Mouse (Mus musculus): Measurements from ENCODE around the gene Serpinb1b.
"Not testable (repeated sequence)": the region's sequence is repeated elsewhere in the genome, so short reads cannot be mapped to it uniquely, and the experiment has no call there.

The Serpinb1b gene

DNA sequence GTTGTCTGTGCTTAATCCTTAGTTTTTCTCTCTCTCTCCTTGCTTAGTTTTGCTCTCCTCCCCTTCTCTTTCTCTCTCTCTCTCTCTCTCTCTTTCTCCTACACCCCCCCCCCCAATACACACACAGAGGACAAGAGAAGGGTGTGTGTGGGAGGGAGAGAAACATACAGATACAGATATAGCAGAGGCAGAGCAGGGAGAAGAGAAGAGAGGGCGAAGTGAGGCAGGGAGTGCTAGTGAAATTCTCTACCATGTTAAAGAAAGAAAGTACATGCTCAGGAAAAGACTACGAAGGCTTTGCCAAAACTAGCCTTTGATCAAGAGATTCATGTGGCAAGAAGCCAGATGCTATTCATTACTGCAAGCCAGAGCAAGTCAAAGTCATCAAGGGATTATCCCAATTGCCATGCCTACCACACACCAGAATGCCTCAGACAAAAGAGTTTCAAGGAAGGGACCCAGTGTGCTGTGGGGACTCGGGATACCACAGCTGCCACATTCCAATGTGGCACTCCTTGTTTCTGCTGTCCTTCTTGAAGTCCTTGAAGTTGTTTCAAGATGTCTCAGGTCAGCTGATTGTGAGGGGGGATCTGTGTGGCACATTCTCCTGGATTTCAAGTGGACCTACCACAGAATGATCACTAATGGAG lies at the start of gene Serpinb1b:
Serpinb1b (plus strand) TSS at position 520 of the 650 bp plus-strand sequence.
- peak; percentile 62 for ATAC-seq (ENCODE audit: low TSS enrichment)

DNA sequence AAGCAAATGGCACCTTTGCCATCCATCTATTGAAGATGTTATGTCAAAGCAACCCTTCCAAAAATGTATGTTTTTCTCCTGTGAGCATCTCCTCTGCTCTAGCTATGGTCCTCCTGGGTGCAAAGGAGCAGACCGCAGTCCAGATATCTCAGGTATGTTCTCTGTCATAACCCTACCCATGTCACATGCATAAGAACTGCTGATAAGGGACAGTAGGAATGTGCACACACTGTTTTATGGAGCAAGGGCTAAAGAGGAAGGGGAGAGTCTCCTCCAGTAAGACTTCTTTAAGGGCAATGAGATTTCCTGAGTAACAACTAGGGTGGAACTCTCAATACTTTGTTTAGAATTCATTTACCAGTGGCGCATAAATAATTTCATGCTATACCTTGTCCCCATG lies 48.9 kb upstream of the Serpinb1b start:
- ATAC-seq (ENCODE audit: low TSS enrichment) = not testable (repeated sequence)

DNA sequence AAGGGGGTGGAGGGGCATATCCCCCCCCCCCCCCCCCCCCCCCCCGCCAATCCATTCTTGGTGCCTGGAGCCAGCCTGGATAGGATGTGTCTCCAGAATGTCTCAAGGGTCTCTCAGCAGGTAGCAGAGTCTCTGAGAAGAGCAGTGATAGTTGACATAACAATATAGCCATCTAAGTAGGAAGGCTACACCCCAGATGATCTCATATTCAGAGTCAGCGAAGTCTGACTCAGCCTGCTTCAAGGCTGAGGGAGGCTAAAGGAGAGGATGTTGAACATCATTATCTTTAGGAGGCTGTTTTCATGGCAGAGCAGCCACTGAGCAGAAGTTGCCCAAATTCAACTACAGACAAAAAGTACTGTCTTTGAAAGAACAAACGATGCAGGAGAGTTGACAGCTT lies 48.1 kb upstream of the Serpinb1b start:
- no peak for ATAC-seq (ENCODE audit: low TSS enrichment)

DNA sequence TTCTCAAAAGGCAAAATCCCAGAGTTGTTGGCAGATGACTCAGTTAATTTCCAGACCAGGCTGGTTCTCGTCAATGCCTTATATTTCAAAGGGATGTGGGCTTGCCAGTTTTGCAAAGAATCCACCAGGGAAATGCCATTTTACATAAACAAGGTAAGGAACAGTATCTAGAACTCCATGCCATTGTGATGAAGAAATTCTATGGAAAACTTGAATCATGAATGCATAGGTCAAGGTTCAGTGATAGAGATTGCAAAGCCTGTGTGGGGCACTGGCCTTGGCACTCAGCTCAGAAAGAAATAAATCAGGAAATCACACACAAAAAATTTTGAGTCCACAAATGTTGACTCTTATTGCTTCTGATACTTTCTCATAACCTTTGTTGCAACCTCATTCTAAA lies 42.9 kb upstream of the Serpinb1b start:
- no peak for ATAC-seq (ENCODE audit: low TSS enrichment)

DNA sequence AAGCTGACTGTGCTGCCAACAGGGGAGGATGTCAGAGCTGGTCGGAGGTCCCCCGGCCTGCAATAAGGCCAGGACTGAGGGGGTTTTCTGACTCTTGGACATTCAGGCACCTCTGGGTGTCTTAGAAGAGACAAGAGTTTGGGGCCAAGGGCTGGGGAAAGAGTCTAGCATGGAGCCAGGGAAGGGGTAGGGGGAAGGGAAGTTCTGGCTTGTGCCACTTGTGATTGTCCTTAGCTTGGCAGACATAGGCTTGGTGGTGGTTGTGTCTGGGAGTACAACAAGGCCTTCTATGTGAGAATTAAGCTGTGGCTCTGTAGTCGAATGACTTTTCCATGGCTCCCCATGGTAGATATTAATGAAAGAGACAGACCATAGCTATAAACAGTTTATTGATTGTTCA lies 34.8 kb upstream of the Serpinb1b start:
- ATAC-seq (ENCODE audit: low TSS enrichment) = no peak

DNA sequence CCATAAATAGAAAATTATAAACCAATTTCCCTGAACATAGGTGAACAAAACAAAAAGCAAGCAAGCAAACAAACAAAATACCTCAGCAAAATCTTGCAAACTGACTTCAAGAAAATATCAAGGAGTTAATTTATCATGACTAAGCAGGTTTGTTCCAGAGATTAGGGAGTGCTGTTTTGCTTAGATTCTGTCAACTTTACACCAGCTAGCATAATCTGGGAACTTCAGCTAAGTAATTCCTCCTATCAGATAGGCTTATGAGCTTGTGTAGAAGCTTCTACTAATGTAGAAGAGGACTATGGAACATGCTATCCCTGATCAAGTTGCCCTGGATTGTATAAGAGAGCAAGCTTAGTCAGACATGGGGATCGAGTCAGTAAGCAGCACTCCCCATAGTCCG lies 31.1 kb upstream of the Serpinb1b start:
- no peak for ATAC-seq (ENCODE audit: low TSS enrichment)

DNA sequence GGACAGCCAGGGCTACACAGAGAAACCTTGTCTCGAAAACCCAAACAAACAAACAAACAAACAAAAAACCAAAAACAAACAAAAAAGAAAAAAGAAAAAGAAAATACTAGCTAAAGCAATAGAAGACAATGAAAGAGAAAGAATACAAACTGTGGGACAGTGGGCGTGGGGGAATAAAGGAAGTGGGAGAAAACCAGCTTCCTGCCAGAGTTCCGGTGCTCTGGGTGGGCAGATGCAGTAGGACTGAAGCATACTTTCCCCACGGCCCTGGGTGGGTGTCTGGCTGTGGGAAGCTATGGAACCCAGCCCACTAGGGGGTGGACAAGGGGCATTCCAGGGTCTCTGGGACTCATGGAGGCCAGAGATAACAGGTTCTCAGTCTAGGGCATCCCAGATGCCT lies 30.2 kb upstream of the Serpinb1b start:
- no peak for ATAC-seq (ENCODE audit: low TSS enrichment)

DNA sequence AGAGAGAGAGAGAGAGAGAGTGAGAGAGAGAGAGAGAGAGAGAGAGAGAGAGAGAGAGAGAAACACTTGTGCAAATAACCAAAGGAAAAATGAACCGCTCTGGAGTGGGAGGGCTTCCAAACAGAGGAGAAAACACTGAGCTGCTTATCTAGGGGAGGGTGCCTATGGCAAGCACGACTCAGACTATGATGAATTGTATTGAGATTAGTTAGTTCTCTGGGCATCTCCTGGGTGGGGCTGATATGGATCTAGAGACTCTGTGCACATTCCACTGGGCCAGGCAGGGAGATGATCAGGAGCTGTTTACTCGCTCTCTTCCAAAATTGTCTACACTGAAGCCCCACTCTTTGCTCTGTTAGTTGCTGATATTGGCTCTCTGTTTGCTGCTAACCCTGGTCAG lies 26.7 kb upstream of the Serpinb1b start:
- ATAC-seq (ENCODE audit: low TSS enrichment) = no peak

DNA sequence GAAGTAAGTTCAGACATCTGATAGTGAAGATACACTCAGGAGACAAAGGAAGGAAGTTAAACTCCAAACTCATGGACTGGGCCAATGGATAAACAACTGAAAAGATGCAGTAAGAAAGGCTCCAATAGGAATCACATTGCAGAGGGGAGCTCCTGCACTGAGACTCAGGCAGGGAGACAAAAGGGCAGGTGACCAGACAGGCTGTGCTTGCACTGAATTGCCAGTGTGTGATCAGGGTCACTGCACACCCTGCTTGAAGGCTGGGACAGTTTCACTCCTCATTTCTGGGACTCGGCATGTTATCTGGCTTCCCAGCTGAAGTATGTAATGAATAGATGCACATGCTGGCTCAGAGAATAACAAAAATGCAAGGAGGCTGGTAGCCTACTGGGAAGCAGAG lies 15.3 kb upstream of the Serpinb1b start:
- ATAC-seq (ENCODE audit: low TSS enrichment) = no peak

DNA sequence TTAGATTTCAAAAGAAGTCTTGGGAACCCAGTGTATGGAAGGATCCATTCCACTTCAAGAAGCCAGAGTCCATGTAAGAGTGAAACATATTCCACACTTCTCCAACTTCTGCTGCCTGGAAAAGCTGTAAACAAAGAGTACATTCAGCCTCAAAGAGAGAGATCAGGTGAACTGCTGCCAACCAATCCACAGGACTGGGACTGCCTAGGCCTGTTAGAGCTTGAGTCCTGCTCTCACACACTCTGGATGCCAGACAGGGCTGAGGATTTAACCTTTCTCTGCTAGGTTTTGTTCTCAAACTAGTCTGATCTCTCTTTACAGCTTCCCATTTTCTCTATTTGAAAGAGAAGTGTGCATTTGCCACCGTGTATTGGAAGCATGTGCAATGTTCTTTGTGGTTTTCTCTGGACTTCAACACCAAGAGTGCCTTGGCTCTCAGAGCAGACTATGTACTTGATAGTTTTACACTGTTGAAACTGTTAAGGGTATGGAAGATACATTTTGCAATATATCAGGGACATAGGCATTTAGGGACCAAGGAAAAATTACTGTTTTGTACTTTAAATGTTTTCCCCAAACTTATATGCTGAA lies 10.9 kb upstream of the Serpinb1b start:
- peak; percentile 27 for ATAC-seq (ENCODE audit: low TSS enrichment)

DNA sequence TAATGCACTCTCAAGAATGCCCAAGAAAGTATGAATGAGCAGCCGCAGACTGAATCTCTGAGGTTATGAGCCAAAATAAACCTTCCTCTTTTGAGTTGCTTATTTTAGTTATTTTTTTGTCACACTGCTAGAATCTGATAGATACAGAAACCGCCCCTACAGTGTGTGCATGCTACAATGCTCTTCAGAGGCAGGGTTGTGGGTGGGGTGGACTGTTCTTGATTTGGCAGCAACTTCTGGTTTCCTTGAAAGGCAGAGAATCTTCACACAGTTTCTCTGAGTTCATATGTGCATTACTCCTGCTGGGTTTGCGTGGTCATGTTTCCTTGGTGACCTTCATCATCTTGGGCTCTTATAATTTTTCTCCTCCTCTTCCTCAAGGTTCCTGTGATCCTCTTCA lies 10.2 kb upstream of the Serpinb1b start:
- peak; percentile 97 for ATAC-seq (ENCODE audit: low TSS enrichment)

DNA sequence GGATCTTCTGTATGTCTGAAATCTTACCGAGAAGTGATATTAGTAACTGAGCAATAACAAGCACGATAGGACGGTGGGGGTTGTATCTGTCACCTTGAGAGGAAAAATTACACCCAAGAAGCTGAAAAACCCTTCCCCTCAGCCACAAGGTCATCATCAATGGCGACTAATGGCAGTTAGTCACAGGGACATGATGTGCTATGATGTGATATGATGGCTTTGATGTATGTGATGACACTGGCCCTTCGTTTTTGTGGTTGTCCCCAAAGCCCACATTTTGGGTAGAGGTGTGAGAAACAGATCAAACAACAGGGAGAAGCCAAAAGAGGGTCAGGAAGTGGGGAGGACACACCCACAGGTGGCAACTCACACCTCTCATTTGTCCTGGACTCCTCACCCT lies 6.6 kb upstream of the Serpinb1b start:
- ATAC-seq (ENCODE audit: low TSS enrichment) = no peak

DNA sequence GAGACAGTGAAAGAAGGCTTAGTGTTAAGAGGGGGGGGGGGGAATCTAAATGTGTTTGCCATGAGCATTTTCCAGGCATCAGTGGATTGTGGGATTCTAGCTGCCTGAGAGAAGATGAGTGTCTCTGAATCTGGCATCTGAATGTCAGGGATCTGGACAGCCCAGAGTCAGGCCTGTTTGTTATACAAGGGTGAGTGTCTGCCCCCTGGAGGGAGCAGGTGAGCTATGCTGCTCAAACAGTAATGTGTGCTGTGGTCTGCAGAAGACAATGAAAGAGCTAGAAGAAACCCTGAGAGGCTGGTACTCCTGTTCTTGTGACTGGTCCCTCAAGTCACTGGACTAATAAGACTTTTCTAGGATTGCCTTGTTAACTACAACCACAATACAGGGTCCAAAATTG lies 4.3 kb upstream of the Serpinb1b start:
- peak; percentile 84 for ATAC-seq (ENCODE audit: low TSS enrichment)

DNA sequence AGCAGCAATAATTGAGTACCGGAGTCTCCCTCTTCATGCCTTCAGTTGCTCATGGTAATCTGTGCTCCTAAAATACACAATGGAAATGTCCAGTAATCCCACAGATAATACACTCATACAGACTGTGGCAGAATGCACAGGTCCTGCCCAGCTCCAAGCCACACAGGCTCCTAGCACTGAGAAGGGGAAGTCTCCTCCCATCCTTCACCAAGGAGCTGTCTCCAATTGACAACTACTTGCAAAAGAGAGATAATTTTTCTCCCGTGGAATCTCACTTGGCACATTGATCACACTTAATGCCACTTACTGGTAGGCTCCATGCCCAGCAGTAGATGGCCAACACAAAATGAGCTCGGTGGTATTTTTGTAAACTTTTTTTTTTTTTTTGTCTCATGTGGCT lies 2.1 kb upstream of the Serpinb1b start:
- ATAC-seq (ENCODE audit: low TSS enrichment) = no peak

DNA sequence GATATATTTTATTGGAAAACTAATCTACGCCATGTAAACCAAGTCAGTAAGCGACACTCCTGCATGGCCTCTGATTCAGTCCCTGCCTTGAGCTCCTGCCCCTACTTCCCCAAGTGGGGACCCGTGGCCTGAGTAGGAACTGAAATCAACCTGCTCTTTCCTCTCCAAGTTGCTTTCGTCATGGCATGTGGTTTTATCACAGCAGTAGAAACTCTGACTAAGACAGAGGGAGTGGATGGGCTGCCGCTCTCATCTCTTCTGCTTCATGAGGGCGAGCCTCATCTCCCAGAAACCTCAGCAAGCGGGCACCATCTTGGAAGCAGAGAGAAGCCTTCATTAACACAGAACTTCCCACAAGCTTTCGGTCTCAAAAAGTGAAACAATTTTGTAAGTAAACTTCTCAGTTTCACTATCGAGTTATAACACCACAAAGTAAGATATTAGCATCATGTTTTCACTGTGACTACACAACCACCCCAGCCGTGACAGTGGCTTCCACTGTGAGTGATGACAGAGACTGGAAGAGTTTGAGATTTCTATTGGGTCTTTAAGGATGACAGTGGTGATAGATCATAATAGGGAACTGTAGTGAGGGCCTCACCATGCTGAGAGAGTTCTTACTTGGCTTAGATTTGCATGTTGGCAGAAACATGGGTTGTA lies 1.2 kb upstream of the Serpinb1b start:
- ATAC-seq (ENCODE audit: low TSS enrichment) = no peak

DNA sequence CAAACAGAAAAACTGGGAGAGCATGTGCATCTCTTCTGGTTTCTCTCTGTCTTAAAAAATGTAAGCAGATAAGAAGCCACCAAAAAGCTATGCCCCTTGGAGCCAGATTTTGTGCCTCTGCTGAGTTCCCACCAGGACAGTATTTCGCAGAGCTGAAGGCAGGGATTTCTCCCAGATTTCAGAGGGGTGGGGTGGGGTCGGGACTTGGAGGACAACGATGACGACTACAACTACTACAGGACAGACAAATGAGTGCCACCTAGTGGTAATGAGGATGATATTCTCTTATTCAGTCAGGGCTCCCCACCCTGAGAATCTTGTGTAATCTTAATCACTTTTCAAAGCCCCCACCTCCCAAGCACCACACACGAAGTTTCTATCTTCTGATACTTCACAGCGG lies 1.0 kb downstream of the Serpinb1b start:
- ATAC-seq (ENCODE audit: low TSS enrichment) = peak; percentile 78

DNA sequence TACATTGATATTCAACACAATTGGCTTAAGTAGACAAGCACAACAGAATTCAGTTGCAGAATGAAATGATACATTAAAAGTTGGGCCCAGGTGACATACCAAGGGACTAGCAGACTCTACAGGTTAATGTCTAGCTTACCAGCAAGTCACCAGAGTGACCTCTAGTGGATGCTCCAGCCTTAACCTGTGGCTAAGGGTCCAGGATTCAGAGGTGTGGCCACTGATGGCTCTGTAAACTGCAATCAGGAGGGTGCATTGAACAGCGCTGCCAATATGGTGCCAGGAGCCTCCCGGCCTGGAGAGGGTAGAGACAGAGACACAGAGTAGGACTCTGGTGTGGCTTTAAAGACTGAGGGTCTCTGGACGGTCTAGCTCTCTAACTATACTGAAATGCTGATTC lies 2.0 kb downstream of the Serpinb1b start:
- ATAC-seq (ENCODE audit: low TSS enrichment) = no peak

DNA sequence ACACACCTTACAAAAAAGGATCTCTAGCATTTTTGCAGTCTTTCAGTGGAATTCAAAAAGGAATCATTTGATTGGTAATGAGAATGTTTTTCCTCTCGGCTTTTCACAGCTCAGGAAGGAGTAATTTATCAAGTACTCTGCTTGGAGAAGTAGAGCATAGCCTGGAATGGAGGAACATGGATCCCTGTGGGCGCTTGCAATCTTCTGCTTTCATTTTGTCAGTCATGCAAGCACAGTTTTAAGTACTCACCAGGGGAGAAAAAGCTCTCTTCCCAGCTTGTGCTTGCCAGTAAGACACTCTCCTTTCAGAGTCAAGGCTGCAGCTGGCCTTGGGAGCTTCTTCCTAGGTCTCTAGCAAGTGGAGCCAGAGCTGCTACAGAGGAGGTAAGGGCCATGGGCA lies 5.5 kb downstream of the Serpinb1b start:
- ATAC-seq (ENCODE audit: low TSS enrichment) = peak; percentile 11; the same call in 1 of the 2 replicates

DNA sequence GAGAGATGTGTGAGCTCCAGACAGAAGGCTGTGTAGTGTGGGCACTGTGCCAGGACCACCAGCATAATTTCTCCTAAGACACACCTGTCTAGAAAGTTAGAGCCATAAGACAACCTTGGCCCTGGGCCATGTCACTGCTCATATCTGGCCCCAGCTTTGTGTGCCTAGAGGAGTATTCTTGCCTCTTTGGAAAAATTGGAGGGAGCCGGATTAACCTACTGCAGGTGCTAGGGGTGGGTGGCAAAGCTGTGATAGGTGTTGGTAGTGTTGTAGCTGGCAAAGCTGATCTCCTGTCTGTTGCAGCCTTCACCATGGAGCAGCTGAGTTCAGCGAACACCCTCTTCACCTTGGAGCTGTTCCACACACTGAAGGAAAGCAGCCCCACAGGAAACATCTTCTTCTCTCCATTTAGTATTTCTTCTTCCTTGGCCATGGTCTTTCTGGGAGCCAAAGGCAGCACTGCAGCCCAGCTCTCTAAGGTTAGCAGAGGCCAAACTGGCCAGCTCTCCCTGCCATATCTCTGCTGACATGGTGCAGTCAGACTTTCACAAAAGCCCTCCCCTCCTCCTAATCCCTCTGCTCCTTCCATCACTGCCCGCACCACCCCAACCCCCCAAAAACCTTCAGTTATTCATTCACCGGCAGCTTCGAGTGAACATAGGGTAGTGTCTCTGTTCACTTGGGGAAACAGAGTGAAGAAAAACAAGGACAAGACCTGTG lies 6.8 kb downstream of the Serpinb1b start:
- peak; percentile 42 for ATAC-seq (ENCODE audit: low TSS enrichment)

DNA sequence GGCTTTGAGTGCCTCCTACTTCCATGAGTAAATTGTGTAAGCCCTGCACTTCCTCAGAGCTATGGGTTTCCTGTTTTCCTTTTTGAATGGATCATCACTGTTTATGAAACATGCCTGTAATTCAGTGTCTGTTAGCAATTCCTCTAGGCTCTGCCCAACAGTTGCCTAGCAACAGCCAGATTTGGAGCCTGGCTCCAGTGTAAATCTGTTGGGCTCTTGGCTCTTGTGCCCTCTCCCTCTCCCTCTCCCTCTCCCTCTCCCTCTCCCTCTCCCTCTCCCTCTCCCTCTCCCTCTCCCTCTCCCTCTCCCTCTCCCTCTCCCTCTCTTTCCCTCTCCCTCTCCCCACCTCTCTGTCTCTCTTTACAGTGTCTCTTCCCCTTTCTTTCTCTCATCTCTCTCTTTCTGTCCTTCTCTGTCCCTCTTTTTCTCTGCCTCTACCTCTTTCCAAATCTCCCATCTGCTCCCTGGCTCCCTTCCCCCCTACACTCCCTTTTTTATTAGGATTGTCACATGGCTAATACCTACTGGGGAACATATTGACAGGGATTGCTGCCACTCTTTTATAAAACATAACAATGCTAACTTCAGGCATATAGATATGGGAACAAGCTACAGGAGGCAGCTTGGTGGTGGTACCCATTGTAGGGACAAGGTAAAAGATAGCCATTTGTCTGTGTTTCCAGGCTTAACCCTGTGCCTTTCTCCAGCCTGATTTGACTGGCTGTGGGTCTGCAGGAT lies 7.5 kb downstream of the Serpinb1b start:
- peak; percentile 83 for ATAC-seq (ENCODE audit: low TSS enrichment)

DNA sequence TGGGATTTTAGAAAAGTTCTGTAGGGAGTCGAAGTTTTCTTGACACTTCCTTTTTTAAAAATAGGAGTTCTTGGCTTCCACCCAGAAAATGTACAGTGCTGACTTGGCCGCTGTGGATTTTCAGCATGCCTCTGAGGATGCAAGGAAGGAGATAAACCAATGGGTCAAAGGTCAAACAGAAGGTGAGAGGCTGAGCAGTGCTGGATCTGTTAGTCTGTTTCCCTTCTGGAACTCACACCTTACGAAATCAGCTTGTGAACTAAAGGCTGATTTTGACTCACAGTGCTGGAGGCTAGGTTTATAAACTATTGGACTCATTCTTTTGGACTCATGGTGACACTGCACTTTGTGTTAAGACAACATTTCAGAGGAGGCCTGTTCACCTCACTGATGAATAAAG lies 11.2 kb downstream of the Serpinb1b start:
- no peak for ATAC-seq (ENCODE audit: low TSS enrichment)

DNA sequence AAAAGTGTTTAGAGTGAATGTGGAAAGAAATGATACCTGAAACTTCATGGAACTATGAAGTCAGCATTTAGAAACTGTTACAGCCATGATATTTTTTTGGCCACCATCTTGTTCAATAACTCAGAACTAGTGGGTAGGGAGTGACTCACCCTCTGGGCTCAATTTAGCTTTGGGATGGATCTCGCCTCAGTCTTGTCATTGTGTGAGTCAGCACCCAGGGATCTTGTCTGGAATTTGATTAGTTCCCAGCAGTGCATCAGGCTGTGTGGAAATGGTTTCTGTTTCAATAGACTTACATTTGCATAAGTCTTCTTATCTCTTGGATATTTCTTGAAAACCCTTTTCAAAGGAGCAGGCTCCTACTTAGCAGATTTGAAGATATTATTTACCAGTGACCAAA lies 12.2 kb downstream of the Serpinb1b start:
- ATAC-seq (ENCODE audit: low TSS enrichment) = peak; percentile 99

Measured in frontal cortex, adult (tissue).